Mouse (Mus musculus): ENCODE results near the gene Larp4. TPM values are rescaled to one million over a fixed set of nuclear protein-coding genes. Genes with fewer than 3 reads are reported as not detected.

Gene Larp4
- polyA plus RNA-seq, 1 experiment from 2014 or later: 38.2 TPM

GRCm38 (mm10) chr15:100025076-100025834, 55.4 kb downstream of the Larp4 start:
- Histone ChIP-seq H3K4me1 (ENCODE audit: control insufficient read depth, insufficient read depth, low read length) (0 out of 2 replicates have a peak, but pooled peaks cover 3% of the 10 kb centered on the region), H3K4me2 (ENCODE audit: low read depth, low read length) (no peak overlapping the region), H3K36me3 (ENCODE audit: control insufficient read depth, insufficient read depth, low read length) (no peaks in the 10 kb centered on the region), H3K27me3 (replicated peaks; ENCODE audit: control insufficient read depth, insufficient read depth, low read length) (no peaks in the 10 kb centered on the region), H3K9ac (ENCODE audit: low read depth, low read length) (no peak overlapping the region), H3K9me3 (ENCODE audit: control insufficient read depth, low read length) (0 out of 2 replicates have a peak, but pooled peaks cover 7% of the 10 kb centered on the region), H3K4me3 (ENCODE audit: low read depth, low read length) (no peak overlapping the region), H3K27ac (replicated peaks; ENCODE audit: low read depth, low read length) (no peak overlapping the region)
- ATAC-seq (ENCODE audit: low read depth): no peak
- no peak for DNase-seq (ENCODE audit: low spot score)
- WGBS: 75% methylated on average over 11 of the region's 11 CpGs

DNA sequence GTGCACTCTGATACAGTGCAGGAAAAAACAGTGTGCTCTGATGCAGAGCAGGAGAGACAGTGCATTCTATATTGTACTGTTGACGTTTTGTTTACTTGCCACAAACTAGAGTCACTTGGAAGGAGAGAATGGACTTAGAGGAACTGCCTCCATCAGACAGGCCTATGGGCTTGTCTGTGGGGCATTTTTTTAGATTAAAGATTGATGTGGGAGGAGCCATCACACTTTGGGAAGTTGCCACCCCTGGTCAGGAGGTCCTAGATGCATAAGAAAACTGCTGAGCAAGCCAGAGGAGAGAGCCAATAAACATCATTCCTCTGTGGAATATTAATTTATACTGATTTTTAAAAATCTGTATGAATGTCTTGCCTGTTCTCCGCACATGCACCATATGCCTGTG, 58.3 kb downstream of the Larp4 start:
- DNase-seq (ENCODE audit: low spot score) (no peak), ATAC-seq (ENCODE audit: low read depth) (no peak)
- Histone ChIP-seq H3K36me3 (ENCODE audit: control insufficient read depth, insufficient read depth, low read length) (no peaks in the 10 kb centered on the region), H3K9me3 (ENCODE audit: control insufficient read depth, low read length) (no peaks in the 10 kb centered on the region), H3K9ac (ENCODE audit: low read depth, low read length) (no peak overlapping the region), H3K4me1 (ENCODE audit: control insufficient read depth, insufficient read depth, low read length) (0 out of 2 replicates have a peak, but pooled peaks cover 3% of the 10 kb centered on the region), H3K4me3 (ENCODE audit: low read depth, low read length) (no peak overlapping the region), H3K27ac (replicated peaks; ENCODE audit: low read depth, low read length) (no peak overlapping the region), H3K4me2 (ENCODE audit: low read depth, low read length) (no peak overlapping the region), H3K27me3 (replicated peaks; ENCODE audit: control insufficient read depth, insufficient read depth, low read length) (no peaks in the 10 kb centered on the region)
- whole genome bisulfite sequencing: 72% methylated on average over 2 of the region's 2 CpGs

GRCm38 (mm10) chr15:100029497-100029896, 59.6 kb downstream of the Larp4 start:
- peak; percentile 80 for DNase-seq (ENCODE audit: low spot score)
- no peak overlapping the region for H3K27ac ChIP-seq (replicated peaks; ENCODE audit: low read depth, low read length)
- ATAC-seq (ENCODE audit: low read depth): peak; percentile 50; the same call in 1 of the 2 replicates

DNA sequence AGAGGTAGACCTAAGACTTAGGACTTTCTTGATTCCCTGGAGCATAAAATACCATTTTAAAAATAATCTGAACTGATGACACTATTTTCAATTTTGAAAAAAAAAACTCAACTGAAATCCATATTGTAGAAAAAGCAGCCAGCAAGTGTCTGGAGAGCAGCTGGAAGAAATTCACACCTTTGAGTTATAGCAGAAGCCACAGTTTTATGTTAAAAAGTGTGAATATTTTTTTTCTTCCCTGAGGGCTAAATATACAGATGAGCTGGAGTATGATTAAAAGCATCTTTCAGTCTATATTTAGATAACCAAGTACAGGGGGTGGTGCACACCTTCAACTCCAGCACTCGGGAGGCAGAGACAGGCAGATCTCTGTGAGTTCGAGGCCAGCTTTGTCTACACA, 60.0 kb downstream of the Larp4 start:
- no peak overlapping the region for H3K4me2 ChIP-seq (ENCODE audit: low read depth, low read length)
- H3K4me1 ChIP-seq (ENCODE audit: control insufficient read depth, insufficient read depth, low read length): 0 out of 2 replicates have a peak, but pooled peaks cover 3% of the 10 kb centered on the region
- no peaks in the 10 kb centered on the region for H3K36me3 ChIP-seq (ENCODE audit: control insufficient read depth, insufficient read depth, low read length)
- no peaks in the 10 kb centered on the region for H3K9me3 ChIP-seq (ENCODE audit: control insufficient read depth, low read length)
- 91% methylated on average over 2 of the region's 2 CpGs for WGBS
- H3K27me3 ChIP-seq (replicated peaks; ENCODE audit: control insufficient read depth, insufficient read depth, low read length): no peaks in the 10 kb centered on the region
- ATAC-seq (ENCODE audit: low read depth): no peak
- DNase-seq (ENCODE audit: low spot score): no peak
- no peak overlapping the region for H3K4me3 ChIP-seq (ENCODE audit: low read depth, low read length)
- no peak overlapping the region for H3K9ac ChIP-seq (ENCODE audit: low read depth, low read length)
- H3K27ac ChIP-seq (replicated peaks; ENCODE audit: low read depth, low read length): no peak overlapping the region

More at GRCm38 (mm10) chr15:100029497-100029896, 59.6 kb downstream of the Larp4 start:
- Histone ChIP-seq H3K9me3 (ENCODE audit: control insufficient read depth, low read length) (no peaks in the 10 kb centered on the region), H3K27me3 (replicated peaks; ENCODE audit: control insufficient read depth, insufficient read depth, low read length) (no peaks in the 10 kb centered on the region), H3K4me3 (ENCODE audit: low read depth, low read length) (no peak overlapping the region), H3K4me1 (ENCODE audit: control insufficient read depth, insufficient read depth, low read length) (0 out of 2 replicates have a peak, but pooled peaks cover 3% of the 10 kb centered on the region), H3K36me3 (ENCODE audit: control insufficient read depth, insufficient read depth, low read length) (no peaks in the 10 kb centered on the region), H3K9ac (ENCODE audit: low read depth, low read length) (no peak overlapping the region), H3K4me2 (ENCODE audit: low read depth, low read length) (no peak overlapping the region)
- 53% methylated on average over 8 of the region's 8 CpGs for WGBS

DNA sequence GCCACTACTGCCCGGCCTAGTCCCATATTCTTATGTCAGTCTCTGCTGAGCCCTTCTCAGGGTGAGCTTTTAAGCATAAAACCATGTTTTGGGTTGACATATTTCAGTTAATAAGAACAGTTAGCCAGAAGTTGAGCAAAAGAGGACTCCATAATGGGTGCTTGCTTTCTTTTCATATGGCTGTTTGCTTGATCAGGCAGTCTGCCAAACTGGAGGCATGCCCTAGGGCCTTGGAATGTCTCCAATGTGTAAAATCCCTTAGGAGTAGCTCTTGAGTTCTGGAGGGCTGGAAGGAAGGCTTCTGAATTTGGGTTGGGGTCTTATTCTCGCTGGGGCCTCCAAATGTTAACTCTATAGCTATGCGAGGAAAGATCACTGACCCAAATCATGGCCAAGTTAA, 62.7 kb downstream of the Larp4 start:
- 82% methylated on average over 3 of the region's 3 CpGs for WGBS
- Histone ChIP-seq H3K9me3 (ENCODE audit: control insufficient read depth, low read length) (no peaks in the 10 kb centered on the region), H3K4me1 (ENCODE audit: control insufficient read depth, insufficient read depth, low read length) (0 out of 2 replicates have a peak, but pooled peaks cover 3% of the 10 kb centered on the region), H3K9ac (ENCODE audit: low read depth, low read length) (no peak overlapping the region), H3K4me2 (ENCODE audit: low read depth, low read length) (no peak overlapping the region), H3K4me3 (ENCODE audit: low read depth, low read length) (no peak overlapping the region), H3K27ac (replicated peaks; ENCODE audit: low read depth, low read length) (no peak overlapping the region), H3K27me3 (replicated peaks; ENCODE audit: control insufficient read depth, insufficient read depth, low read length) (no peaks in the 10 kb centered on the region), H3K36me3 (ENCODE audit: control insufficient read depth, insufficient read depth, low read length) (no peaks in the 10 kb centered on the region)
- ATAC-seq (ENCODE audit: low read depth) (no peak), DNase-seq (ENCODE audit: low spot score) (no peak)

GRCm38 (mm10) chr15:100038470-100038971, 68.7 kb downstream of the Larp4 start, which contains the start of gene Dip2b:
Dip2b (plus strand) TSS chr15:100038664.
- ATAC-seq (ENCODE audit: low read depth) (peak; percentile 89), DNase-seq (ENCODE audit: low spot score) (peak; percentile 94)
- H3K9ac ChIP-seq (ENCODE audit: low read depth, low read length): peak within 1 kb of the TSS; percentile 98
- H3K4me3 ChIP-seq (ENCODE audit: low read depth, low read length): peak within 1 kb of the TSS; percentile 93
- no peaks in the 10 kb centered on the region for H3K36me3 ChIP-seq (ENCODE audit: control insufficient read depth, insufficient read depth, low read length)
- no peaks in the 10 kb centered on the region for H3K27me3 ChIP-seq (replicated peaks; ENCODE audit: control insufficient read depth, insufficient read depth, low read length)
- no peaks in the 10 kb centered on the region for H3K9me3 ChIP-seq (ENCODE audit: control insufficient read depth, low read length)
- H3K4me1 ChIP-seq (ENCODE audit: control insufficient read depth, insufficient read depth, low read length): peaks cover 23% of the 10 kb centered on the region
- peak within 1 kb of the TSS; percentile 65 for H3K4me2 ChIP-seq (ENCODE audit: low read depth, low read length)
- peak within 1 kb of the TSS; percentile 95 for H3K27ac ChIP-seq (replicated peaks; ENCODE audit: low read depth, low read length)
- WGBS: 3% methylated on average over 5 of the region's 68 CpGs

GRCm38 (mm10) chr15:100039001-100039701, 69.3 kb downstream of the Larp4 start:
- H3K36me3 ChIP-seq (ENCODE audit: control insufficient read depth, insufficient read depth, low read length): no peaks in the 10 kb centered on the region
- peak; percentile 66 for DNase-seq (ENCODE audit: low spot score)
- H3K9ac ChIP-seq (ENCODE audit: low read depth, low read length): peak overlapping the region; percentile 98
- H3K4me1 ChIP-seq (ENCODE audit: control insufficient read depth, insufficient read depth, low read length): peaks cover 23% of the 10 kb centered on the region
- H3K27me3 ChIP-seq (replicated peaks; ENCODE audit: control insufficient read depth, insufficient read depth, low read length): no peaks in the 10 kb centered on the region
- 0% methylated on average over 19 of the region's 36 CpGs for whole genome bisulfite sequencing
- H3K4me2 ChIP-seq (ENCODE audit: low read depth, low read length): peak overlapping the region; percentile 65
- H3K9me3 ChIP-seq (ENCODE audit: control insufficient read depth, low read length): no peaks in the 10 kb centered on the region
- peak overlapping the region; percentile 93 for H3K4me3 ChIP-seq (ENCODE audit: low read depth, low read length)
- H3K27ac ChIP-seq (replicated peaks; ENCODE audit: low read depth, low read length): peak overlapping the region; percentile 95
- peak; percentile 69 for ATAC-seq (ENCODE audit: low read depth)

DNA sequence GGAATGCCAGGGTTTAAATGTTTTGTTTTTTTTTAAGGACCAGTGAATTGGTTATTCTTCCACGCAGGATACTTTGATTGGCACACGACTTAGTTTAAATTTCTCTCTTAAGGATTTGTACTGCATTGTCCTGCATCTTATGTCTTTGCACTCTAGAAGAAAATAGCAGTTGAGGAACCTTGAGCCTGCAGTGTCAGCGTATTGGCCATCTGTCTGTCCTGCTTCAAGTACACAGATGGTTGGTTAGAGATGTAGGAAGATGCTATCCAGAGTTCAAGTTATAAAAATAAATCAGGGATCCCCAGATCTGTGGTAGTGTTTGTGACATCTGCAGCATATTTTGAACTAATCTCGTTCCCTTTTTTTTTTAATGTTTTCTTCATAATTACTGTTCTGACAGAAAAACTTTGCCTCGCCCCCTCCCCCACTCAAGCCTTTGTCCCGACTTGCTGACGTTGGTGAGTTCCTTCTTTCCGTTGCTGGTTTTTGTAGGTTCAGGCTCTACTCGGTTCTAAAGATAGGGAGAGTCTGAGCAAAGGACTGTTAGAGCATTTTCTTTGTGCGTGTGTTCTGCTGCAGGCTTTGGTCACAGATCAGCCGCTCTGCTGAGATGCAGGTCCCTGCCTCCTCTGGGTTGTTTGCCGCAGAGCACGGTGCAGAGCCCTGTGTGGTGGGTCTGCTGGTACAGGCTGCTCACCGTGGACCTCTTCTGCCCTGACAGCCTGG, 70.8 kb downstream of the Larp4 start:
- peak overlapping the region; percentile 65 for H3K4me2 ChIP-seq (ENCODE audit: low read depth, low read length)
- no peaks in the 10 kb centered on the region for H3K36me3 ChIP-seq (ENCODE audit: control insufficient read depth, insufficient read depth, low read length)
- H3K4me3 ChIP-seq (ENCODE audit: low read depth, low read length): peak overlapping the region; percentile 93
- DNase-seq (ENCODE audit: low spot score) (no peak), ATAC-seq (ENCODE audit: low read depth) (no peak)
- 25% methylated on average over 14 of the region's 14 CpGs for WGBS
- peaks cover 29% of the 10 kb centered on the region for H3K4me1 ChIP-seq (ENCODE audit: control insufficient read depth, insufficient read depth, low read length)
- no peaks in the 10 kb centered on the region for H3K27me3 ChIP-seq (replicated peaks; ENCODE audit: control insufficient read depth, insufficient read depth, low read length)
- H3K9me3 ChIP-seq (ENCODE audit: control insufficient read depth, low read length): no peaks in the 10 kb centered on the region
- no peak overlapping the region for H3K27ac ChIP-seq (replicated peaks; ENCODE audit: low read depth, low read length)
- peak overlapping the region; percentile 34 for H3K9ac ChIP-seq (ENCODE audit: low read depth, low read length)
